Mouse (Mus musculus): ENCODE results near the gene Ccdc6.

The Ccdc6 gene

DNA sequence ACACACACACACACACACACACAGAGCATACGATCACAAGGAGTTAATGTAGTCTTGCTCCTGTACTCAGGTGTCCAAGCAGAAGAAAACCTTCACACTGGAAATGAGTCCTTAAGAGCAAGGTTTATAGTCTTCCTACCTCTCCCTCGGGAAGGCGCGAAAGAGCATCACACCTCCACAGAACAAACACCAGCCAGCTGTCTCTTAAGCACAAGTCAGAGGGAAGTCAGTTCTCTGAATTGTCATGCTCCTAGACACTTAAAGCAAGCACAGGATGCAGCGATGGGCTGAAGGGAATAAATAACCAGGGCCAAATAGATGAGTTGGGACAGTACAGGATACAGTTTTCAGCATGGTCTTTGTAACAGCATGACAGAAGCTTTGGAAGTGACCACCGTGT, 35.8 kb downstream of the Ccdc6 start:
- no peak for DNase-seq (ENCODE audit: low read depth)

DNA sequence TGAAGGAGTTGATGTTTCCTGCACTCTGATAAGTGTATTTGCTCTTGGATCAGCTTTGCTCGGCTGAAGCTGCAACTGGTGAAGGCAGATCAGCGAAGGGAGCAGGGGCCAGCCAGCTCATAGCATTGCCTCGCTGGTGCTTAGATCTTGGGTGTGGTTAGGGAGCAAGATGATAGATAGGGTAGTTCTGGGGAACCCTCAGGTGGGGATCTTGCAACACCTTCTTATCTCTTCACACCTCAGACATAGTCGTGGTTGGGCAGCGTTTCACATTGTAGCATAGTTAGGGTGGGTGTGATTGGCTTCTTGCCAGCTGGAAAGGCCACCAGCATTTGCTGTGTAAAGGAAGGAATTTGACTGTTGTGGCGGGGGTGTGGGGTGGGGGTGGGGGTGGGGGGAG, 36.3 kb downstream of the Ccdc6 start:
- DNase-seq (ENCODE audit: low read depth) = no peak

DNA sequence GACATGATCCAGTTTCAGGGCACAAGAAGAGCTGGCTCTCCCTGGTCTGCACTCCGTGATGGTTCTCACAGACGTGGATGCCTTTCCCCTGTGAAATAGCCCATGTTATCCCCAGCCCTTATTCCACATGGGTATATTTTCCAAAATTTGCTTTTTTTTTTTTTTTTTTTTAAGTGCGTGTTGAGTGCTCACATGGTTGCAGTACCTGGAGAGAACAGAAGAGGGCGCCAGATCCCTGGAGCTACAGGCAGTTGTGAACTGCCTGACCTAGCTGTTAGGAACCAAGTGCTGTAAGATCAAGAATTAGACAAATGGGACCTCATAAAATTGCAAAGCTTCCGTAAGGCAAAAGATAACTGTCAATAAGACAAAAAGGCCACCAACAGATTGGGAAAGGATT, 38.8 kb downstream of the Ccdc6 start:
- DNase-seq (ENCODE audit: low read depth) = no peak

DNA sequence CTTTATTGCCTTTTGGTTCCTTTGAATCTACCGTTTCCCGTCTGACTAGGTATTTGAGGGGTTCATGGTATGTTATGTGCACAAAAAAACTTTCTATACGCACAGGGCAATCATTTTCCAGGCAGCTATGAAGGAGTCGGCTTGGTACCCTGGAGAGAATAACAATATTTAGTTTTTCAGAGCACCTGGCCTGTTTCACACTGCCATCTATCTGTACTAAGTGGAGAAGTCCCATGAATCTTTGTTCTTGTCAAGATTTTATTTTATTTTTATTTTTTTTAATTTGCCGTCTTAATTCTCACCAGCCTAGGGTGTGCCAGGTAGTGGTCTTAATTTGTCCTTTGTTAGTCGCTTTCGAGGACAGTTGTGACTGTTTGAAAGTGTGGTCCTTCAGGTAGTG, 40.7 kb downstream of the Ccdc6 start:
- no peak for DNase-seq (ENCODE audit: low read depth)

DNA sequence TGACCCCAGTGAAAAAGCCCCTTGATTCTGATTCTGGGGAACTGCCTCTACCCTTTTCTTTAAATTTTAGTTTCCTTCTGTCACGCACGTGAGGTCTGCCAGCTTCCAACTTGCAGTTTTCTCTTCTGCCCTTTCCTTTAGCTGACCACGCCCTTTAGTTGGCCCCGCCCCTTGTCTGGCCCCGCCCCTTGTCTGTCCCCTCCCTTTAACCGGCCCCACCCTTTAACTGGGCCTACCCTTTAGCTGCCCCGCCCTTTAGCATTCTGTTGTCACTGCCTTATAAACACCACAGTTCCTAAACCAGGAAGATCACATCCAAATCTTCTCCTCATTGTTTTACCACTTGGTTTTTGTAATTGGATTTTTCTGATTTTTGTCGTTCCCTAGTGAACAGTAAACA, 41.2 kb downstream of the Ccdc6 start:
- DNase-seq (ENCODE audit: low read depth) = no peak

DNA sequence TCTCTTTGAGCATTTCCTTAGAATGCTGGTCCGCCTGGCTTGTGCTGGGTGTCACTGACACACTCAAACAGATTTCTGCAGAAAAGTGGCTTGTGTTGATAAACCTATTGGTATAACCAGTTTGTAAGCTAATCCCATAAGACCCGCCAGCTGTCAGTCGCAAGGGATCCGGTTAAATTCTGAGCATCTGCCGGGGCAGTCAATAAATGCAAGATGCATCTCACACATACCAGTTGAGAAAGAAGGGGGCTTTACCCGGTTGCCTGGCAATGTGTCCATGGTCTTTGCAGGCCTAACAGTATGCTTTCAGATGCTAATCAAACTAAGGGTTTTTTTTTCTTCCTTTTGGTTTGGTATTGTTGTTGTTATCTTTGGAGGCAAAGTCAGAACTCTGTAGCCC, 42.4 kb downstream of the Ccdc6 start:
- DNase-seq (ENCODE audit: low read depth) = no peak

DNA sequence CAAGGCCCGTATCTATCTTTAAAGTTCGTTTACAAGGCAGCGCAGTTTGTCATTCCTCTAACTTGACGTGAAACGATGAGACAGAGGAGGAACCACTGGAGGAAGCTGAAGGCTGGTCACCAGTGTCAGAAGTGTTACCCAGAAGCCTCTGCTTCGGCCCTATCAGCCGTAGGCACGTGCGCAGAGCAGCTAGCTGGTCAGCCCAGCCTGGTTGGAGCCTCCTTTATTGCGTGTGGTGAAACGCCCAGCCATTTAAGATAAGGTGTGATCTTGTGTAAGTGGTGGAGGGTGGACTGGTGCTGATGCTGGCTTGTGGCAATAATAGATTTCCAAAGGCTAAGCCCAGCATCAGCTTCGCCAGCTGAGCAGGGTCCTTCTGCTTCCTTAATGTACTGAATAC, 43.5 kb downstream of the Ccdc6 start:
- no peak for DNase-seq (ENCODE audit: low read depth)

DNA sequence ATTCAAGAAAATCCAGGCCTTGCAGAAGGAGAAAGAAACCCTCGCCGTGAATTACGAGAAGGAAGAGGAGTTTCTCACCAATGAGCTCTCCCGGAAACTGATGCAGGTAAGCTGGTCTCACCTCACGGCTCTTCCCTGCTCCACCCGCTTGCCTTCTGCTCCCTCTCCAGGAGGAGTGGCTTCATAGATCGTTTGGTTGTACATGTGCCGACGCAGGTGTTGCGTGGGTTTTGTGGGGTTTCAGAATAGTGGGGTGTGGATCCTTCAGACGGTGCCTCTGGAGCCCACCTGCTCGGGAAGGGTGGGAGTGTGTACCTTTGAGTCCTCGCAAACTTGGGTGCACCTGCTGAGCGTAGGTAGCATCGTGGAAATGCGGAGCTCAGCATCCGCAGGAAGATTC, 45.7 kb downstream of the Ccdc6 start:
- DNase-seq (ENCODE audit: low read depth) = no peak

DNA sequence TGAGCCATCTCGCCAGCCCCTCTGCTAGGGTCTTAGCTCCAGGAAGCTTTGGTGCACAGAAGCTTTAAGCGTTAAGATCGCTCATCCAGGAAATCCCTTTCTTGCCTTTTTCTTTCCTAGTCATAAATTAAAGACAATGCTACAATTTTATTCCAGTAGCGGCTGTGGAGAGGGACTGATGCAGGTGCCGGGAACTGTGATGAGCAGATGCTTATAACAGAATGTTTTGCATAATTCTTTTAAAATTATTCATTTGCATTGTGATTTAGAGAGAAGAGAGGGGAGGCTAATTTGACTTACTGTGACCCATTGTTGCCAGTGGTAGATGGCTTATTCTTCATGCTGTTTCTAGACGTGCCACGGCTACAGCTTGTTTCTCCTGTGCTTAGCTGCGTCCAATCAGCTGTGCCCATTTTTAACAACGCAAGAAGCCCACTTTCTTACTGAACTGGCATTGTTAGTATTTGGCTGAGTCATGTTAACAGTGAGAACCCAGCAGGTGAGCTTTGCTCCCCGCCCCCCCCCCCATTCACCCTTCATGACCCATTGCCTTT, 47.2 kb downstream of the Ccdc6 start:
- no peak for DNase-seq (ENCODE audit: low read depth)

DNA sequence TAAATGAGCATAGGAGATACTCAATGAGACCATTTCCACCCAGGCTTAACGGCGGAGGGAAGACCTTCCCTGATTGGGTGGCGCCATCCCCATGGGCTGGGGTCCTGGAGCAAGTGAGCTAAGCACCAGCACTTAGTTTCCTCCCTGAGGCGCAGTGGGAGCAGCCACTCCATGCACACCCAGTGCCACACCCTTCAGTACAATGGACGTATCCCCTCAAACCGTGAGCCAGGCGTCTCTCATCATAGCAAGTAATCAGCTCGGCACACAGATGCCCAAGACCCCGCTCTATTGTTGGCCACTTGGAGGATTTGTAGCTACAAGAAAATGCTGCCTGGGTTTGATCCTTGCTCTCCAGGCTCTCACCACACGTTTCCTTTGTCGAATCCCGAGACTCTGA, 49.0 kb downstream of the Ccdc6 start:
- DNase-seq (ENCODE audit: low read depth) = no peak

DNA sequence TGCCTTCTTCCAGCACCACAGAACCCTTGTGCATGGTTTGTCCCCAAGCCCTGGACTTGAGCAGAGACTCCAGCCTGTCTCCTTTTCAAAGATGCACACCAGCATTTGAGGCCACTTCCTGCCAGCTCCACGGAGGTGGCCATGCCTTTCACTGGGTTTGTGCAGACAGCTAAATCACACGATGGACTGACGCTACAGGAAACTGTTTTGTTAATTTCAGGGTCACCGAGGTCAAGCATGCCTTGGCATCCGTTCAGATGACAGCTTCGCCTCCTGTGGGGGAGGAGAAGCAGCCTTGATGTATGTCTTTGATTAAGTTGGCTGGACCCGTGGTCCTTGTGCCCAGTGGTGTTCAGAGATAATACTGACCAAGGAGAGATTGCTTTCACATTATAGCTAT, 52.2 kb downstream of the Ccdc6 start:
- no peak for DNase-seq (ENCODE audit: low read depth)

DNA sequence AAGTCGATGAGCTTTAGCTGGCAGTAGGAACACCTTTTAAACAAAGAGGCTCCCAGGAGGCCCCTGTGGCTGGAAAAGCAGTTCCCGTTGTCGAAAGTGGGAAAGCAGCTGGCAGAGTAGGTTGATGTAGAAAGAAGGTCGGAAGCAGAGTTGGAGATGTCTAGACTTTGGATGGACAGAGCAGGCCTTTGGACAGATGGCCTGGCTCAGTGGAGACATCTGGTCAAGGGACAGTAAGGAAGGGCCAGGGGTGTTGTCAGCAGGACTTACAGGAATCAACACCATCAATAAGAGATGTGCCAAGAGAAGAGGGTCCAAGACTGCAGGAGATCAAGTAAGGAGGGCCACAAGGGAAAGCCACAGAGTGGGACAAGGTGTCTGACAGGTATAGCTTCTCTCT, 53.4 kb downstream of the Ccdc6 start:
- no peak for DNase-seq (ENCODE audit: low read depth)

DNA sequence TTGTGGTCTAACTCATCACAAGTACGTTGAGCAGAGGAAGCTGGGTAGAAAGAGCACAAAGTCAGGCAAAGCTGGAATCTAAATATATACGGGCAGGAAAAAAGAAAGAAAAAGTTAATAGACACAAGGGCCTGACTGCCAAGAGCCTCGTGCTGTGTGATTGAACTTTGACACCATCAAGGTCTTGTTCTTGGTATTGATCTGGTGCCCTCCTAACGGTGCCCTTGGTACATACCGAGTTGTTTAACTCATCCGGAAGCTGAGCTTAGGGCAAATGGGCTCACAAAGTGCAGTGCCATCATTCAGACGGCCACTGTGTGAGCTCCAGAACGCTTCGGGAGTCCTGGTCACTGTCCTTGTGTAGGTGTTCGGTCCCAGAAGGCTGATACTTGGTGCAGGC, 54.2 kb downstream of the Ccdc6 start:
- DNase-seq (ENCODE audit: low read depth) = no peak

DNA sequence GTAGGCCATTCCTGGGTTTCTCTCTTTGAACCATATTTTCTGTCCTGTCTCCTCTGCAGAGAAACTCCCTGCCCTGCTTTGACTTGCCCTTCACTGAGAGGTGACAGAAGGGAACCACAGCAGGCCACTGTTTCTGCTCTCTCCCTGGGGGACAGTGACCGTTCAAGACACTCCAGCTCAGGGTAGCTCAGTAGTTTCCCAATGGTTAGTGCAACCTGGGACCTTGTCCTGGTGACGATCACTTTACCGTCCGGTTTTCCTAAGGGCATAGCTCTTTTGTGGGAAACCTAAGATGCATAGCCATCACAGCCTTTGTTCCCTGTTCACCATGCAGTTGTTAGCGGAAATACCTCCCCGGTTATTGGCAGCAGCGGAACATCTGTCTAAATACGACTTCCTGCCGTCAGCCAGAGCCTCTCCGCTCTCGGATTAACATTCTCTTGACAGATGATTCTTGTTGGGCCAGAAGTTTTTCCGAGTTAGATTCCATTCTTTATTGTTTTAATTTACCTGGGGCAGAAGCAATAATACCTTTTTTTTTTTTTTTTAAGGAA, 55.3 kb downstream of the Ccdc6 start:
- no peak for DNase-seq (ENCODE audit: low read depth)

DNA sequence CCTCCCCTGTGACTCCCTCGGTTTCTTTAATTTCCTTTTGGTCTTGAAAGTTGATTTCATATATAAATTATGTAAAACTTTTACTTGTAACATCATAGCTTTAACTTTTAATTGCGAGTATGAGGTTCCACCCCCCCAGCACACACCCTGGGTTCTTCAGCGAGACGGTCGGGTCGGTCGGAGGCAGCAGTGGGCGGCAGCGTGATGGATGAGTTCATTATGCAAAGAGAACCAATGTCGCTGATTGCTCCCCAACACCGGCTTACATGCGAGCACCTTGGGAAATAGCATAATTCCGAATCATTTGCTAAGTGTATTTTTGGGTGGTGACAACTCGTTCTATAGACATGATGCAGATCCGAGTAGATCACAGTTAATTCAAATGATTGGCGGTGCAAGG, 56.9 kb downstream of the Ccdc6 start:
- no peak for DNase-seq (ENCODE audit: low read depth)

DNA sequence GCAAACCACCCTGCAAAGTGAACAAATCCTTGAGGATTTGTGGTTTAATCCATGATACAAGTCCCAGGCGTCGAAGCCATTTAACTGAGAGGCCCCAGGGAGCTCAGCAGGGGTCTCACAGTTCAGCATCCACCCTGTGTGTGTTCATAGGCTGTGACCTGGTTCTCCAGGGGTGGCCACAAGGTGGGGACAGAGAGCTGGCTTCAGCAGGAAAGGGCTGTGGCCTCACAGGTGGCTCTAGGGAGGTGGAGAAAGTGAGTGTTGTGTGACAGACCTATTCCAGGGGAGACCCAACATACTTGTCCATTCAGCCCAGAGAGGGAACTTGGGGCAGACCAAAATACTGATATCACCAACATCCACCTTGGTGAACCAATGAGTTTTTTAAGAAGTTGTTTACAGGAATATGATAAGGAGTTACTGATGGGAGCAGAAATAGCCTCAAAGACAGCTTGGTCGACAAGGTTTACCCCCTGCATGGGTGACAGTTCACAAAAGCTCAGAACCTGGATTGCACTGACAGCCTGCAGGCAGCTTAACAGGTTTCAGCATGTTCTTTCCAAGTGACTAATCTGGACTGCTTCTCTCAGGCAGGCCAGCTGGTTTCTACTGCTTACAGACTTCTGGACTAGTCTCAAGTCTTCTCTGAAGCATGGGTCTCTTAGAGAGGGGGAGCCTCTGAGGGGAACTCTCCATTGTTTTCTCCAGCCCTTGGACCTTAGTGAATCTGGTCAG, 59.7 kb downstream of the Ccdc6 start:
- DNase-seq (ENCODE audit: low read depth) = no peak

DNA sequence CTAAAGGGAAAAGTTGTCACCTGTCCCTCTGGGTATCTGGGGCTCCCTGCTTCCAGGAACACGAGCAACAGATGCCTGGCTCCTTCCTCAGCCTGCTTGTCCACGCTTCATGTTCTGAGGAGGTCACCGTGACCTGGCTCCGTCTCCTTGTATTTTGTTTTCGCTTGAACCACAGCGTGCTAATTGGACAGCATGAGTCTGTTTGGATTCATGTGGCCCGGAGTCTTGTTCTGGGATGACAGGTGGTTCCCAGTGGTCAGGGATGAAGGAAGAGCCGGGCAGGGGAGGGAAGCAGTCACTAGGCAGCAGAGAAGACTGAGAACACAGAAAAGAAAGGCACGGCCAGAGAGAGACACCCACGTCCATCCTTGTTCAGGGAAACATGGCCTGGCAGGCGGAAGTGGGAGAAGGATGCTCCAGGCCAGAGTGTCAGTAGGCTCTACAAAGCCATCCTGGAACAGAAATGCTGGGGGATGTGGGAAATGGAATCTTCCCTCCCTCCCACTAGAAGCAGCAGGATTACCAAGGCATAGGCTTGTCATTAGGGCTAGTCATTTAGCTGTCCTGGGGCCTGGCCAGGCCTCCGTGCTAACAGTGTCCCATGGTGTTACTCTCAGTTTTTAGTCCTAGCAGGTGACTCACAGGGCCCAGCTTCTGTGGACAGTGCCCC, 62.9 kb downstream of the Ccdc6 start:
- DNase-seq (ENCODE audit: low read depth) = no peak

DNA sequence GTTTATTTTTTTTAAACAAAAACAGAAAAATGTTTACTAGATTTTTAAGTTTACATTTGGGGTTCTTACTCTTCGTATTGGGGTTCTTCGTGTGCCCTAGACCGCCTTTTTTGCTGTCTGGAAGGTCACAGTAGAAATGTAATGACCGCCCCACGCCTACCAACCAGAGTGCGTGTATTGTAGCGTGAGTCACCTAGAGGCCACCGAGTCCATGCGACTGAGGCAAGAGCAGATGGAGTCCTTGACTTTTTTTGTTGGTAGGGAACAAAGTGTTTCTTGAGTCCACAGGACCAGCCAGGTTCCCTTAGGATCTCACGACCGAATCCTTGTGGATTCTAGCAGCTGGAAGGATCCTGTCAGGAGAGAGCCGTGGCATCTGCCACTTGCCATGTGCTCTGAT, 63.9 kb downstream of the Ccdc6 start:
- DNase-seq (ENCODE audit: low read depth) = no peak

DNA sequence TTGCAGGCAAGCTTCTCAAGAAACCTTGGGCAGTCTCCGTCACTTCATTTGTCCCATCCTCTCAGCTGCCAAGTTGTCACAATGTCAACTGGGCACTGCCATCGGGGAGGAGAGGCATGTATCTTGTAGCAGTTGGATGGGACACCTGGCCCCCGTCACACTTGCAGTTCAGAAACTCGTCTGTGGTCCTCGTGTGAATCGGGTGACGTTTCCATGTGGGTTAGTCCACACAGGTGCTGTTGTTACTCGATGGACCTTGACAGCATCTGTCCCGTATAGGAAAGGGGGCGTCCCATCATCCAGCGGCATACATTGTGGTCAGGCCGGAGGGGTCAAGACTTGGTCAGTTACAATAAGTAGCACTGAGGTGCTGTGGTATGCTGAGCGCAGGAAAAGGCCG, 64.6 kb downstream of the Ccdc6 start:
- DNase-seq (ENCODE audit: low read depth) = no peak

DNA sequence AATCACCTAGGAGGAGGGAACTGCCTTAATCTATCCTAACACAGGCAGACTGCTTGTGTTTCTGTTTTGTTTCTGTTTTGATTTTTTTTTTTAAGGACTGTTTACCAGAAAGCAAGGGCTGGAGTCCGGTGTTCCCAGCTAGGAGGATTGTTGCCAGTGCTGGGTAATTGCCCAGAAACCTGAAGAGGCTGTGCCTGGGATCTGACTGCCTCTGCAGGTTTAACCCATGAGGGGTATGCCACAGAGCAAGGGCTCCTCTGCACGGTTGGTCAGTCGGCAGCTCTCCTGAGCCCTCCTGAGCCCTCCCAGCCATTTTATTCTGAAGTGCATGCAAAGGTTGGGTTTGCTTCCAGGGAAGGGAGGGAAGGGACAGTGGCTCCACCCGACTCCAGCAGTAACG, 66.8 kb downstream of the Ccdc6 start:
- DNase-seq (ENCODE audit: low read depth) = no peak

DNA sequence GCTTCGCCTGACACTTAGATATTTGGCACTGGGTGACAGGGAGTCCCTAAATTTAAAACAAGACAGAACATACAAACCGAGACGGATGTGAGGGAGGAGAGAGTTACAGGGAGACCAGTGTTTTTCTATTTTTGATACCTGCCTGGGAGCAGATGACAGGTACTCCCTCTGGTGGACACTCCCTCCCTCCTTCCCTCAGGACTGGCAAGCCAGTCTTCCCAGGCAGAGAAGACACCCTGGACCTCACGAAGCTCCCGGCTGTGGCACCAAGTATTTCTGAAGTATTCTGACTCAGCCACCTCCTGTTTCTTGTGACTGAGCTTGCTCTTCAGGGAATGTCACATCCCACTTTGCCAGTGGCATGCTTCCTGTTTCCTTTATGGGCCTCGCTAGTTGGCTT, 69.0 kb downstream of the Ccdc6 start:
- no peak for DNase-seq (ENCODE audit: low read depth)

DNA sequence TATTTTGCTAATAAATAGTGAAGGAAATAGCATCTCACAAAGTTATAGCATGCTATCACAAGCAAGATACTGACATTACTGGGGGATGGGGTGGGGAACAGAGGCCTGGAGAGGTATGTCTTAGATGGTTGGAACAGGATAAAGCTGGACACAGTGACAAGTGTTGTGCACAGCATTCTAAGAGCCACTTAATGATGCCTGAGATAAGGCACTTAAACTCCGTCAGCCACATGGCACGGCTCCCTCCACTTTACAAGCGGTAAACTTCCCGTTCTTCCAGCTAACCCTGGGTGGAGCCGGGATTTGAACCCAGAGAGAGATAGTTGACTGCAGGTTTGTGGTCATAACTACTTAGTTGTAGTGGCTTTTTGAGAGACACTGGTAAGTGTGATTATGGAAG, 69.5 kb downstream of the Ccdc6 start:
- no peak for DNase-seq (ENCODE audit: low read depth)

DNA sequence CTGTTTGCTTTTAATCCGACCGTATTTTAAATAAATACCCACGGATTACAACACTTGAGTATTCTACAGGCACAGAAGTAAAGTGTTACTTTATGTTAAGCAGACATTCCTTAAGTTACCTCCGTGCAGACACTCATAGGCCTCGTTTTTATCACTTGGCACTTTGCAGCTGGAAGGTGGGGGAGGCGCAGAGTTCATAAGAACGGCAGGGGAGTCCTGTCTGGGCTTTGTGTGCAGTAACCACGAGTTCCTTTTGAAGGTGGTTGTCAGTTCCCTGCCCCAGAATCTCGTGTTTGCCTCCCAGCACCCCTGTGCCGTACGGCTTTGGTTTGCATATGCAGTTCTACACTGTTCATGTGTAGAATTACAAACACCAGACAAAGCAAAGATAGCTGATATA, 70.7 kb downstream of the Ccdc6 start:
- no peak for DNase-seq (ENCODE audit: low read depth)

DNA sequence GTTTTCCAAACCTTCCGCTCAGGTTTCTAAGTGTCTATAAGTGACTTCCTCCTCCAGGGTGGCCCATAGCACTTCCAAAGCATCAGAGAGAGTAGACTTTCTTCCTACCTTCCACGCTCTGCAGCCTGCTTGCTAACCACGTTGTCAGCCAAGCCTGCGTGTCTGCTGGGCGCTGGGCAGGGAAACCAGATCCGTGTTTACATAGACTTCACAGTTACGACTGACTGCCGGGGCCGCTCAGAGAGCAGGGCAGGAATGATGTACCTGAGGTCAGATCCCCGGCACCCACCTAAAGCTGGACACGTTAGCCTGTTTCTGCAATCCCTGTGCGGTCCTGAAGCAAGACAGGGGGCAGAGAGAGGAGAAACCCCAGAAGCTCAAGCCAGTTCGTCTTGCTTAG, 71.5 kb downstream of the Ccdc6 start:
- no peak for DNase-seq (ENCODE audit: low read depth)

All from c-Kit-positive CD71-positive TER-119-negative erythroid progenitor cells, embryonic 14.5 days (primary cell).